Mouse (Mus musculus) C2C12 (cell line): ENCODE results near the gene Kptn.

Experiments
- CEBPB ChIP-seq: IDR thresholded peaks from one replicate; pipeline ENCODE4 v1.6.1; 2011; ENCODE audit warnings: low read depth, mild to moderate bottlenecking, control low read depth, moderate library complexity
- CTCF ChIP-seq: IDR thresholded peaks from one replicate; pipeline ENCODE4 v1.5.1; 2011; ENCODE audit not compliant: control insufficient read depth, insufficient read depth, insufficient read length
- MAX ChIP-seq: IDR thresholded peaks from one replicate; pipeline ENCODE4 v1.6.1; 2011; ENCODE audit warnings: mild to moderate bottlenecking, control low read depth
- MYOD1 ChIP-seq: IDR thresholded peaks from one replicate; pipeline ENCODE4 v1.6.1; 2011; ENCODE audit warnings: low read depth; ENCODE audit not compliant: control insufficient read depth, insufficient read length
- MYOG ChIP-seq: IDR thresholded peaks from one replicate; pipeline ENCODE4 v1.6.1; 2011; ENCODE audit not compliant: control insufficient read depth, insufficient read length; ENCODE audit errors: extremely low read depth
- USF1 ChIP-seq: IDR thresholded peaks from one replicate; pipeline ENCODE4 v1.6.1; 2011; ENCODE audit warnings: low read depth, mild to moderate bottlenecking, control low read depth, moderate library complexity

- TF ChIP-seq CTCF (no peak), CEBPB (no peak), USF1 (no peak), MYOD1 (no peak), MAX (no peak), MYOG (no peak)
These were observed 55.8 kb downstream of the Kptn start for GRCm38 (mm10) chr7:16175542-16175931.
